19 mouse cellular contexts compared by ENCODE assay signal in the genomic region with DNA sequence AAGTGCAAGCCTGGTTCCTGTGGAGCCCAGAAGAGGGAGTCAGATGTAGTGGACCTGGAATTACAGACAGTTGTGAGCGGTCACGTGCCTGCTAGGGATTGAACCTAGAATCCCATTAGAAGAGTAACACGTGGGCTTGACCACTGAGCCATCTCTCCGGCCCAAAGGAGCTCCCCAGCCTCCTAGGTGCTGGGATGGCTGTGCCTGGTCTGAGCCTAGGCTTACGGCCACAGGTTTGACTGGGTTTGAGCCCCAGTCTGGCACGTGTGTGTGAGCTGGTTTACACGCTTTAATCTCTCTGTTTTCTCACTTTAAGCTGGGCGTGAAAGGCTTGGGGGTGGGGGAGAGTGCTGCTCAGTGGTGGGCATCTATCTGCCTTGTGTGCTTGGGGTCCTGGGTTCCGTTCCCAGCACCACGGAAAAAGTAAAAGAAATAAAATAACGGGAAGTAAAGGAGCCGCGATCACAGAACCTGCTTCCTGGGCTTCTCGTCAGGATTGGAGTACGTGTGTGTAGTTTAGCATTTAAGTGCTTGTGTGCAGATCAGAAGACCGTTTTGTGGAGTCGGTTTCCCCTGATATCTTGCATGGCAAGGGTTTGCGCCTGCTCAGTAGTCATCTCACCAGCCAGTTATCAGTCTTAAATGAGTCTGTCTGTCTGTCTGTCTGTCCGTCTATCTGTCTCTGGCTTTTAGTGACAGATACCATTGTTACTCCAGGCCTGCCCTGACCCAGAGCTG. TPM values are rescaled to one million over a fixed set of nuclear protein-coding genes. Genes with fewer than 3 reads are reported as not detected.
A peak's percentile ranks its signal among the peaks of the same experiment; 100 is the strongest.
DNase-seq lines count a peak whose midpoint lies in the region; ATAC-seq and TF ChIP-seq lines count a peak whose summit lies in the region.
"Had no signal": no experiment of that assay in that cellular context is flagged by ENCODE, and none has a peak within 500 bp of the region (broad histone marks: within the 10 kb centered on the region; RNA-seq: fewer than 3 reads in every experiment).

No protein-coding gene starts in this region.

- TF ChIP-seq EP300 in MEL (IDR thresholded peaks at IDR 0.05; ENCODE audit: low read depth in 1 of 2, low read length in 2 of 2) = peak; percentile 90 to 91

- no peaks in the 10 kb centered on the region for H3K27me3 ChIP-seq in liver, embryonic 12.5 days (replicated peaks)
- no peaks in the 10 kb centered on the region for H3K27me3 ChIP-seq in MEL (ENCODE audit: control insufficient read depth in 1 of 2, insufficient read depth in 2 of 2, low read length in 2 of 2)
- H3K27me3 ChIP-seq: embryonic facial prominence, embryonic 15.5 days; heart, embryonic 15.5 days; hindbrain, embryonic 15.5 days; kidney, embryonic 15.5 days; limb, embryonic 13.5 days had no signal

- TF ChIP-seq CTCF in MEL (IDR thresholded peaks at IDR 0.05 in 2 of 3, conservative IDR thresholded peaks at IDR 0.05 in 1 of 3; ENCODE audit: control insufficient read depth in 1 of 3, insufficient read depth in 1 of 3, low read depth in 2 of 3, low read length in 3 of 3, poor library complexity in 1 of 3, severe bottlenecking in 1 of 3) = no peak

- peaks cover 25% of the 10 kb centered on the region for H3K36me3 ChIP-seq in liver, embryonic 12.5 days
- peaks cover 0 to 29% of the 10 kb centered on the region in 2 experiments; a peak in 2 of 4 replicates for H3K36me3 ChIP-seq in MEL (ENCODE audit: control insufficient read depth in 1 of 2, insufficient read depth in 2 of 2, low read length in 2 of 2)
- H3K36me3 ChIP-seq: embryonic facial prominence, embryonic 15.5 days; heart, embryonic 15.5 days; hindbrain, embryonic 15.5 days; kidney, embryonic 15.5 days had no signal

- TF ChIP-seq POLR2A in MEL (IDR thresholded peaks at IDR 0.05; ENCODE audit: control insufficient read depth in 1 of 2, insufficient read depth in 1 of 2, low read depth in 1 of 2, low read length in 2 of 2, poor library complexity in 1 of 2) = peak; percentile 55 to 90

- H3K4me3 ChIP-seq in liver, embryonic 12.5 days = no peak overlapping the region
- H3K4me3 ChIP-seq in MEL (ENCODE audit: control insufficient read depth in 1 of 2, insufficient read depth in 1 of 2, low read depth in 2 of 2, low read length in 2 of 2) = peak overlapping the region; percentile 27 to 33
- H3K4me3 ChIP-seq: embryonic facial prominence, embryonic 15.5 days; heart, adult 2 months; heart, embryonic 15.5 days; hindbrain, embryonic 15.5 days; kidney, embryonic 15.5 days; limb, embryonic 13.5 days had no signal

- DNase-seq in adrenal gland, postnatal 14 days = peak; percentile 1
- DNase-seq in adrenal gland, adult (ENCODE audit: inconsistent age in 2 of 2, low spot score in 1 of 2) = no peak
- DNase-seq in liver (no peak), MEL (ENCODE audit: low read depth, low spot score) (peak; percentile 96)
- DNase-seq in spleen, postnatal 4 days (ENCODE audit: low spot score in 2 of 2) = peak; percentile 11 to 58
- no peak for DNase-seq in spleen, adult 12 weeks (ENCODE audit: low spot score)
- no peak for DNase-seq in right cerebral cortex, postnatal 14 days
- DNase-seq: heart, postnatal 4 days; lung, embryonic 14.5 days had no signal

- no peak overlapping the region for H3K4me2 ChIP-seq in liver, embryonic 12.5 days
- H3K4me2 ChIP-seq: embryonic facial prominence, embryonic 15.5 days; heart, embryonic 15.5 days; hindbrain, embryonic 15.5 days; kidney, embryonic 15.5 days; limb, embryonic 13.5 days; lung, embryonic 14.5 days; midbrain, embryonic 11.5 days had no signal

- peak overlapping the region; percentile 68; the same call in 1 of the 2 replicates for H3K27ac ChIP-seq in liver, embryonic 12.5 days
- peak overlapping the region; percentile 91 for H3K27ac ChIP-seq in MEL (ENCODE audit: control insufficient read depth, low read depth, low read length)
- H3K27ac ChIP-seq: embryonic facial prominence, embryonic 15.5 days; heart, adult 2 months; heart, embryonic 15.5 days; hindbrain, embryonic 15.5 days; kidney, embryonic 15.5 days; limb, embryonic 13.5 days had no signal

- H3K9me3 ChIP-seq in liver, embryonic 12.5 days (replicated peaks) = peaks cover 4% of the 10 kb centered on the region; the same call in 1 of the 2 replicates
- H3K9me3 ChIP-seq in MEL (replicated peaks; ENCODE audit: insufficient read depth, low read length) = no peaks in the 10 kb centered on the region
- H3K9me3 ChIP-seq: embryonic facial prominence, embryonic 15.5 days; heart, embryonic 15.5 days; hindbrain, embryonic 15.5 days; kidney, embryonic 15.5 days; limb, embryonic 13.5 days had no signal

- peaks cover 10% of the 10 kb centered on the region for H3K79me2 ChIP-seq in MEL (ENCODE audit: control insufficient read depth, insufficient read depth, low read length, poor library complexity)

- peaks cover 90% of the 10 kb centered on the region for H3K4me1 ChIP-seq in liver, embryonic 12.5 days
- H3K4me1 ChIP-seq in MEL (ENCODE audit: control insufficient read depth in 1 of 2, insufficient read depth in 2 of 2, low read length in 2 of 2) = peaks cover 34 to 38% of the 10 kb centered on the region in 2 experiments

- H3K9ac ChIP-seq in liver, embryonic 12.5 days = no peak overlapping the region
- peak overlapping the region; percentile 59 for H3K9ac ChIP-seq in MEL (ENCODE audit: control insufficient read depth, low read depth, low read length, poor library complexity, severe bottlenecking)
- H3K9ac ChIP-seq: embryonic facial prominence, embryonic 15.5 days; heart, embryonic 15.5 days; hindbrain, embryonic 15.5 days; kidney, embryonic 15.5 days; limb, embryonic 13.5 days; lung, embryonic 14.5 days had no signal

- no peak; the same call in 1 of the 2 replicates for TF ChIP-seq RAD21 in MEL (IDR thresholded peaks at IDR 0.05; ENCODE audit: low read depth, low read length)

- WGBS in liver, embryonic 12.5 days (ENCODE audit: insufficient replicate concordance) = 75% methylated on average over 19 of the region's 19 CpGs

- no peak for ATAC-seq in liver, embryonic 12.5 days
- ATAC-seq: forebrain, embryonic 16.5 days; intestine, embryonic 16.5 days had no signal

TF ChIP-seq in MEL, 35 proteins besides CTCF, POLR2A, EP300 and RAD21:
- TF ChIP-seq TAL1 (IDR thresholded peaks at IDR 0.05; ENCODE audit: low read length) (peak; percentile 65), MYB (IDR thresholded peaks at IDR 0.05; ENCODE audit: low read depth, low read length) (peak; percentile 86), NELFE (IDR thresholded peaks at IDR 0.05; ENCODE audit: low read depth, low read length) (peak; percentile 81), POLR2AphosphoS2 (IDR thresholded peaks at IDR 0.05; ENCODE audit: low read length) (peak; percentile 90), POLR2AphosphoS5 (IDR thresholded peaks at IDR 0.05; ENCODE audit: borderline replicate concordance, low read depth, low read length) (no peak), NRF1 (IDR thresholded peaks at IDR 0.05; ENCODE audit: insufficient read depth, low read depth, low read length, poor library complexity, severe bottlenecking) (peak; percentile 67), JUND (IDR thresholded peaks at IDR 0.05; ENCODE audit: low read depth, low read length) (no peak), BHLHE40 (IDR thresholded peaks at IDR 0.05; ENCODE audit: borderline replicate concordance, low read depth, low read length) (peak; percentile 62; the same call in 1 of the 2 replicates), TBP (IDR thresholded peaks at IDR 0.05; ENCODE audit: low read depth, low read length) (peak; percentile 93), ZC3H11A (IDR thresholded peaks at IDR 0.05; ENCODE audit: low read depth, low read length) (no peak), SIN3A (IDR thresholded peaks at IDR 0.05; ENCODE audit: low read length) (peak; percentile 81), ZKSCAN1 (IDR thresholded peaks at IDR 0.05; ENCODE audit: low read depth, low read length) (0 out of 2 replicates have a peak, but pooled peaks have one; percentile 1), CHD1 (IDR thresholded peaks at IDR 0.05; ENCODE audit: low read depth, low read length) (no peak), RCOR1 (IDR thresholded peaks at IDR 0.05; ENCODE audit: low read depth, low read length) (peak; percentile 26; the same call in 1 of the 2 replicates), ELF1 (IDR thresholded peaks at IDR 0.05; ENCODE audit: low read depth, low read length) (peak; percentile 38; the same call in 1 of the 2 replicates), MEF2A (IDR thresholded peaks at IDR 0.05; ENCODE audit: extremely low read depth, insufficient replicate concordance, low read depth, low read length, poor library complexity, severe bottlenecking) (peak; percentile 56; the same call in 1 of the 2 replicates), GATA1 (IDR thresholded peaks at IDR 0.05; ENCODE audit: low read depth, low read length) (peak; percentile 91), MAFK (IDR thresholded peaks at IDR 0.05; ENCODE audit: borderline replicate concordance, low read depth, low read length) (no peak), USF1 (IDR thresholded peaks at IDR 0.05; ENCODE audit: low read depth, low read length) (peak; percentile 83), CHD2 (IDR thresholded peaks at IDR 0.05; ENCODE audit: low read length) (no peak), MYC (IDR thresholded peaks at IDR 0.05; ENCODE audit: low read depth, low read length) (peak; percentile 76), MAX (IDR thresholded peaks at IDR 0.05; ENCODE audit: low read length) (peak; percentile 68; the same call in 1 of the 2 replicates), KAT2A (conservative IDR thresholded peaks at IDR 0.05; ENCODE audit: low read depth, low read length) (no peak), MXI1 (IDR thresholded peaks at IDR 0.05; ENCODE audit: low read depth, low read length) (peak; percentile 62), ZMIZ1 (IDR thresholded peaks at IDR 0.05; ENCODE audit: low read depth, low read length) (peak; percentile 94), HCFC1 (IDR thresholded peaks at IDR 0.05; ENCODE audit: low read depth, low read length) (peak; percentile 55), TCF12 (IDR thresholded peaks at IDR 0.05; ENCODE audit: low read depth, low read length) (peak; percentile 84), ETS1 (IDR thresholded peaks at IDR 0.05; ENCODE audit: low read depth, low read length) (peak; percentile 75; the same call in 1 of the 2 replicates), GABPA (IDR thresholded peaks at IDR 0.05; ENCODE audit: low read depth, low read length) (no peak)

RNA-seq across cellular contexts. Expression of a gene that starts 16.4 kb away (rescaled TPM):
- total RNA-seq in adrenal gland, postnatal 14 days (2021) = 39.8 and 46.4 TPM in 2 replicates
- polyA plus RNA-seq in liver, embryonic 12.5 days (2016; fragmentation: Nextera tagmentation; extraction: Ambion mirVana) = 34.2 and 36.3 TPM in 2 replicates
- total RNA-seq in MEL (2012; rRNA removed) = 23.5 and 27.4 TPM in 2 replicates
- 10 to 100 TPM in 1 of 2 experiments, not detected in 1; 26.7 TPM for polyA plus RNA-seq in MEL (2012; ENCODE audit: insufficient read depth in 1 of 2, insufficient read length in 2 of 2, low read depth in 1 of 2, low replicate concordance in 2 of 2, missing spikeins in 1 of 2)

Comparison
In these comparisons a context has a peak if more than half of its experiments do, and no peak if none do; other contexts are left out.
1. DNase-seq: peak in adrenal gland, postnatal 14 days (single experiment), spleen, postnatal 4 days (2 of 2) and MEL (single experiment); none in adrenal gland, adult (0 of 2), liver (single experiment), spleen, adult 12 weeks (single experiment) and right cerebral cortex, postnatal 14 days (single experiment).